Mouse (Mus musculus) limb, embryonic 15.5 days (tissue): ENCODE results near the gene Ptms. TPM values are rescaled to one million over a fixed set of nuclear protein-coding genes. Genes with fewer than 3 reads are reported as not detected.

Experiments
- ATAC-seq: fragments of 200-750 bp; cut with Nextera tagmentation; 2 replicates; pipeline ENCODE4 v1.8.0; 2017; ENCODE audit warnings: low read depth, moderate TSS enrichment; ENCODE audit not compliant: insufficient number of reproducible peaks, low FRiP score, low TSS enrichment
- H3K27ac ChIP-seq: fragments of 300-500 bp; sonication (generic); 2 replicates; pipeline ENCODE4 v1.5.1; 2015; ENCODE audit warnings: moderate library complexity, mild to moderate bottlenecking, inconsistent platforms
- H3K27me3 ChIP-seq: fragments of 300-500 bp; sonication (generic); 2 replicates; pipeline ENCODE4 v1.6.1; 2015; ENCODE audit warnings: inconsistent platforms
- H3K36me3 ChIP-seq: fragments of 300-500 bp; sonication (generic); 2 replicates; pipeline ENCODE4 v1.6.1; 2015; ENCODE audit warnings: inconsistent platforms
- H3K4me1 ChIP-seq: fragments of 300-500 bp; sonication (generic); 2 replicates; pipeline ENCODE4 v1.6.1; 2015; ENCODE audit warnings: inconsistent platforms
- H3K4me2 ChIP-seq: fragments of 300-500 bp; sonication (generic); 2 replicates; pipeline ENCODE4 v1.6.1; 2015; ENCODE audit warnings: mild to moderate bottlenecking, inconsistent platforms
- H3K4me3 ChIP-seq: fragments of 300-500 bp; sonication (generic); 2 replicates; pipeline ENCODE4 v1.5.1; 2015; ENCODE audit warnings: mild to moderate bottlenecking, inconsistent platforms
- H3K9ac ChIP-seq: fragments of 300-500 bp; sonication (generic); 2 replicates; pipeline ENCODE4 v1.6.1; 2015; ENCODE audit warnings: inconsistent platforms
- H3K9me3 ChIP-seq: fragments of 300-500 bp; sonication (generic); 2 replicates; pipeline ENCODE4 v1.6.1; 2016; ENCODE audit warnings: inconsistent platforms
- WGBS: fragments of 180-500 bp; shearing (Covaris S2); methylation state at CpG from one replicate; pipeline ENCODE4 v1.1.7; 2015; 5-methylcytosine and 5-hydroxymethylcytosine counted together
- polyA plus RNA-seq: library from polyadenylated mRNA; unstranded; fragments of >200 nt; fragmentation: Nextera tagmentation; extraction: Ambion mirVana; gene quantifications from 2 replicates; pipeline ENCODE4 v1.2.1, GENCODE M21; 2015

Gene Ptms
- polyA plus RNA-seq, 1 experiment from 2014 or later: 331 TPM

GRCm38 (mm10) chr6:124914511-124914910 lies 5.4 kb downstream of the Ptms start:
- Histone ChIP-seq H3K4me1 (peaks cover 62% of the 10 kb centered on the region), H3K27ac (no peak overlapping the region), H3K9ac (no peak overlapping the region), H3K27me3 (peaks cover 9% of the 10 kb centered on the region), H3K4me3 (no peak overlapping the region; the same call in 1 of the 2 replicates), H3K36me3 (peaks cover 31% of the 10 kb centered on the region), H3K9me3 (no peaks in the 10 kb centered on the region), H3K4me2 (peak overlapping the region; percentile 90; the same call in 1 of the 2 replicates)
- ATAC-seq: no peak
- 87% methylated on average over 7 of the region's 7 CpGs for WGBS

- no peak for ATAC-seq
- H3K27me3 ChIP-seq: peaks cover 9% of the 10 kb centered on the region
- 78% methylated on average over 14 of the region's 14 CpGs for WGBS
- H3K4me1 ChIP-seq: peaks cover 55% of the 10 kb centered on the region
- no peak overlapping the region for H3K9ac ChIP-seq
- H3K4me3 ChIP-seq: no peak overlapping the region
- H3K27ac ChIP-seq: peak overlapping the region; percentile 50; the same call in 1 of the 2 replicates
- H3K4me2 ChIP-seq: no peak overlapping the region
- H3K9me3 ChIP-seq: no peaks in the 10 kb centered on the region
- peaks cover 31% of the 10 kb centered on the region for H3K36me3 ChIP-seq
These were observed 6.1 kb downstream of the Ptms start for GRCm38 (mm10) chr6:124913721-124914285.

GRCm38 (mm10) chr6:124913214-124913613 lies 6.7 kb downstream of the Ptms start:
- peaks cover 14% of the 10 kb centered on the region for H3K27me3 ChIP-seq
- H3K9ac ChIP-seq: no peak overlapping the region
- WGBS: 69% methylated on average over 6 of the region's 6 CpGs
- H3K36me3 ChIP-seq: peaks cover 31% of the 10 kb centered on the region
- H3K4me1 ChIP-seq: peaks cover 49% of the 10 kb centered on the region
- H3K27ac ChIP-seq: peak overlapping the region; percentile 50; the same call in 1 of the 2 replicates
- no peak for ATAC-seq
- H3K9me3 ChIP-seq: no peaks in the 10 kb centered on the region
- H3K4me2 ChIP-seq: no peak overlapping the region
- no peak overlapping the region for H3K4me3 ChIP-seq

- no peak within 1 kb of the TSS for H3K4me3 ChIP-seq
- peaks cover 31% of the 10 kb centered on the region for H3K36me3 ChIP-seq
- ATAC-seq: no peak
- peaks cover 15% of the 10 kb centered on the region for H3K27me3 ChIP-seq
- no peak within 1 kb of the TSS for H3K9ac ChIP-seq
- H3K27ac ChIP-seq: peak within 1 kb of the TSS; percentile 59
- H3K4me2 ChIP-seq: 0 out of 2 replicates have a peak within 1 kb of the TSS, but pooled peaks have one; percentile 10
- H3K9me3 ChIP-seq: no peaks in the 10 kb centered on the region
- peaks cover 47% of the 10 kb centered on the region for H3K4me1 ChIP-seq
- 18% methylated on average over 12 of the region's 13 CpGs for WGBS
These were observed 8.2 kb downstream of the Ptms start, which contains the start of gene Lag3 for GRCm38 (mm10) chr6:124911533-124912218. Gene Lag3 (minus strand): TSS chr6:124911705.

GRCm38 (mm10) chr6:124910032-124910431 lies 9.9 kb downstream of the Ptms start:
- Histone ChIP-seq H3K4me3 (peak overlapping the region; percentile 21), H3K36me3 (peaks cover 27% of the 10 kb centered on the region), H3K9ac (peak overlapping the region; percentile 28; the same call in 1 of the 2 replicates), H3K27me3 (peaks cover 15% of the 10 kb centered on the region), H3K4me1 (peaks cover 37% of the 10 kb centered on the region), H3K4me2 (peak overlapping the region; percentile 42), H3K27ac (no peak overlapping the region), H3K9me3 (no peaks in the 10 kb centered on the region)
- ATAC-seq: no peak
- 4% methylated on average over 32 of the region's 32 CpGs for WGBS

- Histone ChIP-seq H3K4me1 (peaks cover 34% of the 10 kb centered on the region), H3K27me3 (peaks cover 15% of the 10 kb centered on the region), H3K4me3 (no peak overlapping the region), H3K4me2 (no peak overlapping the region), H3K9me3 (no peaks in the 10 kb centered on the region), H3K36me3 (peaks cover 5% of the 10 kb centered on the region), H3K9ac (no peak overlapping the region), H3K27ac (no peak overlapping the region)
- WGBS: 66% methylated on average over 1 of the region's 1 CpGs
- ATAC-seq: no peak
These were observed 12.1 kb downstream of the Ptms start for GRCm38 (mm10) chr6:124907767-124908166.

GRCm38 (mm10) chr6:124904991-124905860 lies 14.7 kb downstream of the Ptms start:
- no peak for ATAC-seq
- peaks cover 19% of the 10 kb centered on the region for H3K4me1 ChIP-seq
- peak overlapping the region; percentile 84 for H3K4me2 ChIP-seq
- peaks cover 11% of the 10 kb centered on the region for H3K27me3 ChIP-seq
- H3K27ac ChIP-seq: peak overlapping the region; percentile 98
- no peaks in the 10 kb centered on the region for H3K9me3 ChIP-seq
- H3K4me3 ChIP-seq: peak overlapping the region; percentile 52
- H3K9ac ChIP-seq: peak overlapping the region; percentile 37; the same call in 1 of the 2 replicates
- 51% methylated on average over 14 of the region's 16 CpGs for WGBS
- no peaks in the 10 kb centered on the region for H3K36me3 ChIP-seq

- Histone ChIP-seq H3K27ac (peak overlapping the region; percentile 98), H3K9me3 (no peaks in the 10 kb centered on the region), H3K9ac (peak overlapping the region; percentile 52), H3K4me1 (peaks cover 12% of the 10 kb centered on the region), H3K27me3 (peaks cover 6% of the 10 kb centered on the region), H3K4me3 (peak overlapping the region; percentile 52), H3K4me2 (peak overlapping the region; percentile 84), H3K36me3 (no peaks in the 10 kb centered on the region)
- peak; percentile 70 for ATAC-seq
- 7% methylated on average over 24 of the region's 24 CpGs for WGBS
These were observed 15.5 kb downstream of the Ptms start for GRCm38 (mm10) chr6:124904161-124904981.

- WGBS: under 1% methylated on average over 23 of the region's 23 CpGs
- peak overlapping the region; percentile 52 for H3K4me3 ChIP-seq
- peaks cover 6% of the 10 kb centered on the region for H3K27me3 ChIP-seq
- H3K4me1 ChIP-seq: peaks cover 12% of the 10 kb centered on the region
- peak overlapping the region; percentile 84 for H3K4me2 ChIP-seq
- peak overlapping the region; percentile 98 for H3K27ac ChIP-seq
- peak overlapping the region; percentile 52 for H3K9ac ChIP-seq
- no peaks in the 10 kb centered on the region for H3K9me3 ChIP-seq
- ATAC-seq: peak; percentile 80
- no peaks in the 10 kb centered on the region for H3K36me3 ChIP-seq
These were observed 16.2 kb downstream of the Ptms start for GRCm38 (mm10) chr6:124903580-124904151.

GRCm38 (mm10) chr6:124901851-124902250 lies 18.1 kb downstream of the Ptms start:
- H3K27ac ChIP-seq: no peak overlapping the region
- H3K27me3 ChIP-seq: no peaks in the 10 kb centered on the region
- H3K36me3 ChIP-seq: no peaks in the 10 kb centered on the region
- H3K4me2 ChIP-seq: no peak overlapping the region
- peaks cover 12% of the 10 kb centered on the region for H3K4me1 ChIP-seq
- no peaks in the 10 kb centered on the region for H3K9me3 ChIP-seq
- no peak overlapping the region for H3K4me3 ChIP-seq
- H3K9ac ChIP-seq: no peak overlapping the region
- no peak for ATAC-seq
